Mouse (Mus musculus): ENCODE data around the gene Aqp9. TPM values are rescaled to one million over a fixed set of nuclear protein-coding genes. Genes with fewer than 3 reads are reported as not detected.
A peak's percentile ranks its signal among the peaks of the same experiment; 100 is the strongest.

The Aqp9 gene
- total and polyA plus RNA-seq, 2 experiments from 2014 or later = 0.15 TPM; not detected in 1

GRCm38 (mm10) chr9:71076201-71076648 is 92.3 kb downstream of the Aqp9 start:
- DNase-seq (ENCODE audit: low spot score) = no peak
- no peak overlapping the region for H3K9ac ChIP-seq (replicated peaks; ENCODE audit: low read depth, low read length)
- no peak overlapping the region for H3K27ac ChIP-seq (ENCODE audit: low read depth)
- H3K27me3 ChIP-seq (ENCODE audit: control insufficient read depth, insufficient read depth, low read length) = no peaks in the 10 kb centered on the region
- no peak overlapping the region for H3K4me3 ChIP-seq (ENCODE audit: low read depth, low read length)
- 70% methylated on average over 12 of the region's 12 CpGs for WGBS
- TF ChIP-seq EP300 (IDR thresholded peaks at IDR 0.05; ENCODE audit: low read depth) (no peak), CTCF (IDR thresholded peaks at IDR 0.05; ENCODE audit: low read depth) (no peak)
- H3K4me2 ChIP-seq (ENCODE audit: low read depth, low read length) = no peak overlapping the region
- no peaks in the 10 kb centered on the region for H3K9me3 ChIP-seq (replicated peaks; ENCODE audit: control insufficient read depth, low read length)
- H3K36me3 ChIP-seq (replicated peaks; ENCODE audit: control insufficient read depth, insufficient read depth, low read length) = no peaks in the 10 kb centered on the region
- peaks cover under 1% of the 10 kb centered on the region; the same call in 1 of the 2 replicates for H3K4me1 ChIP-seq (ENCODE audit: control insufficient read depth, insufficient read depth)
- no peak for ATAC-seq (ENCODE audit: insufficient read depth, low read depth)

- Histone ChIP-seq H3K27ac (ENCODE audit: low read depth) (no peak overlapping the region), H3K9ac (replicated peaks; ENCODE audit: low read depth, low read length) (no peak overlapping the region), H3K9me3 (replicated peaks; ENCODE audit: control insufficient read depth, low read length) (no peaks in the 10 kb centered on the region), H3K4me3 (ENCODE audit: low read depth, low read length) (no peak overlapping the region), H3K36me3 (replicated peaks; ENCODE audit: control insufficient read depth, insufficient read depth, low read length) (no peaks in the 10 kb centered on the region), H3K4me1 (ENCODE audit: control insufficient read depth, insufficient read depth) (peaks cover 5% of the 10 kb centered on the region; the same call in 1 of the 2 replicates), H3K4me2 (ENCODE audit: low read depth, low read length) (no peak overlapping the region), H3K27me3 (ENCODE audit: control insufficient read depth, insufficient read depth, low read length) (no peaks in the 10 kb centered on the region)
- TF ChIP-seq CTCF (IDR thresholded peaks at IDR 0.05; ENCODE audit: low read depth) (peak; percentile 85), EP300 (IDR thresholded peaks at IDR 0.05; ENCODE audit: low read depth) (no peak)
- DNase-seq (ENCODE audit: low spot score) (no peak), ATAC-seq (ENCODE audit: insufficient read depth, low read depth) (no peak)
- WGBS = 53% methylated on average over 4 of the region's 4 CpGs
Observed at GRCm38 (mm10) chr9:71073831-71074230, 94.7 kb downstream of the Aqp9 start.

DNA sequence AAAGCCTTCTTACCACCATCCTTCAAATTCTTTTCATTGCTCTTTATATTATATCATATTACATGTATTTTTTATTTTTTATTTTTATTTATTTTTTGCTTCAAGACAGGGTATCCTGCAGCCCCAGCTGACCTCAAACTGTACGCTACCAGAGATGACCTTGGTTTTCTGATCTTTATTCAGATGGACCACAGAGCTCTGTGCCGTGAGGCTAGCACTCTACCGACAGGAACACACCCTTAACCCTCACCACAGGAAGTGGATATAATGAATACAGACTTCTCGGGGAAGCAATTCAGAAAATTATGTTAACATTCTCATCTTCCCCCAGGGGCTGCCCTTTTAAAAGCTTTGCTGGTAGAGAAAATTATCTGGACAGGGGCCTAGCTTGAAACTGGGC is 95.4 kb downstream of the Aqp9 start:
- ATAC-seq (ENCODE audit: insufficient read depth, low read depth) = no peak
- H3K4me3 ChIP-seq (ENCODE audit: low read depth, low read length) = no peak overlapping the region
- no peaks in the 10 kb centered on the region for H3K27me3 ChIP-seq (ENCODE audit: control insufficient read depth, insufficient read depth, low read length)
- H3K27ac ChIP-seq (ENCODE audit: low read depth) = no peak overlapping the region
- H3K4me1 ChIP-seq (ENCODE audit: control insufficient read depth, insufficient read depth) = peaks cover 5% of the 10 kb centered on the region; the same call in 1 of the 2 replicates
- no peak for DNase-seq (ENCODE audit: low spot score)
- TF ChIP-seq CTCF (IDR thresholded peaks at IDR 0.05; ENCODE audit: low read depth) = no peak
- no peak for TF ChIP-seq EP300 (IDR thresholded peaks at IDR 0.05; ENCODE audit: low read depth)
- H3K4me2 ChIP-seq (ENCODE audit: low read depth, low read length) = no peak overlapping the region
- H3K9ac ChIP-seq (replicated peaks; ENCODE audit: low read depth, low read length) = no peak overlapping the region
- no peaks in the 10 kb centered on the region for H3K36me3 ChIP-seq (replicated peaks; ENCODE audit: control insufficient read depth, insufficient read depth, low read length)
- WGBS = 47% methylated on average over 4 of the region's 4 CpGs
- no peaks in the 10 kb centered on the region for H3K9me3 ChIP-seq (replicated peaks; ENCODE audit: control insufficient read depth, low read length)

GRCm38 (mm10) chr9:71072502-71072901 is 96.0 kb downstream of the Aqp9 start:
- TF ChIP-seq CTCF (IDR thresholded peaks at IDR 0.05; ENCODE audit: low read depth) = no peak
- TF ChIP-seq EP300 (IDR thresholded peaks at IDR 0.05; ENCODE audit: low read depth) = no peak
- no peak for DNase-seq (ENCODE audit: low spot score)
- H3K9ac ChIP-seq (replicated peaks; ENCODE audit: low read depth, low read length) = no peak overlapping the region
- no peak for ATAC-seq (ENCODE audit: insufficient read depth, low read depth)
- H3K9me3 ChIP-seq (replicated peaks; ENCODE audit: control insufficient read depth, low read length) = no peaks in the 10 kb centered on the region
- no peak overlapping the region for H3K27ac ChIP-seq (ENCODE audit: low read depth)
- no peaks in the 10 kb centered on the region for H3K36me3 ChIP-seq (replicated peaks; ENCODE audit: control insufficient read depth, insufficient read depth, low read length)
- no peak overlapping the region for H3K4me3 ChIP-seq (ENCODE audit: low read depth, low read length)
- peaks cover 5% of the 10 kb centered on the region; the same call in 1 of the 2 replicates for H3K4me1 ChIP-seq (ENCODE audit: control insufficient read depth, insufficient read depth)
- WGBS = 66% methylated on average over 7 of the region's 7 CpGs
- H3K4me2 ChIP-seq (ENCODE audit: low read depth, low read length) = no peak overlapping the region
- no peaks in the 10 kb centered on the region for H3K27me3 ChIP-seq (ENCODE audit: control insufficient read depth, insufficient read depth, low read length)

DNA sequence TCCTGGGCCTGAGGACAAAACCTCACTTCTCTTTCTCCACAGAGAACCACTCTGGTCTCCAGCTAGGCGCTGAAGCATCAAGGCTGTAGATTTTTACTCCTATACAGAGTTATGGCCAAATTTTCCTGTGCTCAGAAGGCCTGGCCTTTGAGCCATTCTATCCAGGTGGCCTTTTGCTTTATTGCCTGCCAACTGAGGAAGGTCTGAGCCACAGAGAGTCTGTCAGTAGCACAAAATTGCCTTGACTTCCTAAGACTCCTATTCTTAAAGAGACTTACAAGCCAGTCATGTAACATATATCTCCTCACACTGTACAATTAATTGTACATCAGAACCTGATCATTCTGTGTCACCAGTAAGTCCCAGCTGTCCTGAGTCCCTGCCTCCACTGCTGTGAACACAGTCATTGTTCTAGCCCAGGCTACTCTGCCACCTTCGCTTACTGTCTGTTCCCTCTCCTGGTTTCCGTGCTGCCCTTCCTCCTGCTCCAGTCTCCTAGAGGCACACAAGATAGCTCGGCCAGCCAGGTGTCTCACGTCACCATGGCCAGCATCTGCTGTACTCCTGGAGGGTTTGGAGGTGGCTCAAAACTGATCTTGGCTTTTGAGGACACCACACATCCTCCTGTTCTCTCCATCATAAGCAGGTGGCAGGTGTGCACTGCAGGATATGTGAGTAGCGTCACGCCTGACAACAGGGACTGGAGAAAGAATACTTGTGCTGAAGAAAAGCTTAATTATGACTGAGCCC is 96.7 kb downstream of the Aqp9 start:
- Histone ChIP-seq H3K4me3 (ENCODE audit: low read depth, low read length) (no peak overlapping the region), H3K27ac (ENCODE audit: low read depth) (no peak overlapping the region), H3K9me3 (replicated peaks; ENCODE audit: control insufficient read depth, low read length) (no peaks in the 10 kb centered on the region), H3K9ac (replicated peaks; ENCODE audit: low read depth, low read length) (no peak overlapping the region), H3K36me3 (replicated peaks; ENCODE audit: control insufficient read depth, insufficient read depth, low read length) (no peaks in the 10 kb centered on the region), H3K27me3 (ENCODE audit: control insufficient read depth, insufficient read depth, low read length) (no peaks in the 10 kb centered on the region), H3K4me1 (ENCODE audit: control insufficient read depth, insufficient read depth) (peaks cover 5% of the 10 kb centered on the region; the same call in 1 of the 2 replicates), H3K4me2 (ENCODE audit: low read depth, low read length) (no peak overlapping the region)
- ATAC-seq (ENCODE audit: insufficient read depth, low read depth) (no peak), DNase-seq (ENCODE audit: low spot score) (no peak)
- TF ChIP-seq EP300 (IDR thresholded peaks at IDR 0.05; ENCODE audit: low read depth) = no peak
- 84% methylated on average over 7 of the region's 7 CpGs for WGBS
